Mouse (Mus musculus): ENCODE measurements around the gene Tead2. TPM values are rescaled to one million over a fixed set of nuclear protein-coding genes. Genes with fewer than 3 reads are reported as not detected.

Gene Tead2
- polyA plus RNA-seq, 1 experiment from 2014 or later, result 123 TPM

DNA sequence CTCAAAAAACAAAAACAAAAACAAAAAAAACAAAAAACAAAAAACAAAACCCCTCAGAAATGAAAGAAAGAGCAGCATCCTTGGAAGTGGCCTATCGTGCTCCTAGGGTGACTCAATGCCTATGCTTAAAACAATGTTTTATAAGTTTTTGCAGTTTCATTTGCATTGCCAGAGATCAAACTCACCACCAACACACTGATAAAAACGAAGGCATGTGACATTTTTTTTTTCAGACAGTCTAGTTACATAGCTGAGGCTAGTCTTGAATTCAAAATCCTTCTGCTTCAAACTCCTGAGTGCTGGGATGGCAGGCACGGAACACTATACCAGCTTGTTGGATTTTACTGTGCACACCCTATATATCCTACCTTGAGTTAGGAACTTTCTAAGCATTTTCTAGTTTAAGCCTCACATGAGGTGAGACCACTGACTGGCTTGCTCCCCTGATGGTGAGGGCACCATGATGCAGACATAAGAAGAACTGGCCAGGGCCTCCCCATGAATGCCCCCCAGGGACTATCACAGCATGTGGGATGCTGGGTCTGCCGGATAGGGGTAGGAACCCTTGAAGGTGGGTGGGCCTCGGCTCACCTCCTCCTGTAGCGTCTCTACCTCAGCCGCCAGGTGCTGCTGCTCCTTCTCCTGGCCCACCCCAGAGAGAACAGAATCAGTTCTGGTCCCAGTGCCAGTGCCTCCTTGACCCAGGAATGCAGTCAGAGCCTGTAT, 22.8 kb upstream of the Tead2 start:
- Histone ChIP-seq H3K27me3 (replicated peaks) (peaks cover 23% of the 10 kb centered on the region), H3K9me3 (no peaks in the 10 kb centered on the region), H3K4me2 (no peak overlapping the region), H3K27ac (no peak overlapping the region), H3K9ac (no peak overlapping the region), H3K36me3 (no peaks in the 10 kb centered on the region), H3K4me3 (replicated peaks) (no peak overlapping the region), H3K4me1 (0 out of 2 replicates have a peak, but pooled peaks cover 7% of the 10 kb centered on the region)
- no peak for ATAC-seq (ENCODE audit: insufficient read depth, low FRiP score, low read depth)
- WGBS, result 85% methylated on average over 7 of the region's 7 CpGs

DNA sequence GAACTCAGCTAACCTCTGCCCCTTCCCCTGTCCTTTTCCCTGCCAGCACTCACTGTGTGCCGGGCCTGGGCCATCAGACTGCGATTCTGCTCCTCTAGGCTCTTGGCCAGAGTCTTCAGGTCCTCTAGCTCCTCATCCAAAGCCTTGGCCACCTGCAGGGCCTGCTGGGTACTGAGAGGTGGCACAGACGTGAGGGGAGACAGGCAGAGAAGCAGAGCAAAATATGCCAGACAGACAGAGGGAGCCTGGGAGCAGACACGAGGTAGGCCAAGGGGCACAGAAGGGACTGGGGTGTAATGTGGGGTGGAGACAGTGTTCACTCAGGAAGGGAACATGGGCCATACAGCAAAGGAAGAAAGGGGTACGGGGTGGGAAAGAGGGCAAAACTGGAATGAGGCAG, 22.1 kb upstream of the Tead2 start:
- 74% methylated on average over 5 of the region's 5 CpGs for WGBS
- H3K27ac ChIP-seq, result no peak overlapping the region

DNA sequence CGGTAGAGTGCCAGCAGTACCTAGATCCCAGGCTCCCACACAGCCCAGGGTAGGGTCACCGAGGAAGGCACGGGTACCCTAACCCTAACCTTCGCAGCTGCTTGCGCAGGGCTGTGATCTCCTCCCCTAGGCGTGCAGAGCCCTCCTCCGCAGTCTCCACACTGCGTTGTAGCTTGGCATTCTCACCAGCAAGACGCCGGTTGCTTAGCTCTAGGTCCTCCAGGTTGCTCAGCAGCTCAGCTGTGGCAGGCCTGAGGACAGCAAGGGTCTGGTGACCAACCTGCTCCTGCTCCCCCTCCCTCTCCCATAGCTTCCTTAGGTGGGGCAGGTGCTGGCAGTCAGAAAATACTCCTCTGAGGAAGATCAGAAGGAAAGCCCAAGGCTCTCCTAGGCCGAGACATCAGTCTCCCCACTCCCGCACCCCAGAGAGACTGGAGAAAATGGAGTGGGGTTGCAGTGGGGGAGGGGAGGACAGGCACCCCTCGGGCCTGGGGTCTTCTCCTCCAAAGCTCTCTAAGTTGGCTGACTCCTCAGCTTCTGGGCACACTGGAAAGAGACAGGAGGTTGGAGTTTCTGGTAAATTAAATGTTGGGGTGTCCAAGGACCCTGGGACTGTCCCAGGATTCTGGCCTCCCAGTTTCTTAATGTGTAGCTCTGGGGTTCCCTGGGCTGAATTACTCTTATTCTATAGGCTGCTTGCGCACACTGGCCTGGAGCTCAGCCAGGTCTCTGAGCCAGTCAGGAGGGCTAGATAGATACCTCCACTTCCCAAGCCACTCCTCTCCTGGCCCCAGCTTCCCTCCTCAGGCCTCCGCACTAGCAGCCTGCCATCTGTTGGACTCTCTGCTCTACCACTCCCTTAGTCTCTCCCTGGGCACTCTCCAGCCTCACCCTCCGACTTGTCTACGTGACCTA, 21.4 kb upstream of the Tead2 start:
- H3K9me3 ChIP-seq, result no peaks in the 10 kb centered on the region
- H3K4me3 ChIP-seq (replicated peaks), result no peak overlapping the region

More for the DNA sequence above, 22.1 kb upstream of the Tead2 start:
- 0 out of 2 replicates have a peak, but pooled peaks cover 7% of the 10 kb centered on the region for H3K4me1 ChIP-seq
- H3K9me3 ChIP-seq, result no peaks in the 10 kb centered on the region
- H3K36me3 ChIP-seq, result no peaks in the 10 kb centered on the region
- H3K4me3 ChIP-seq (replicated peaks), result no peak overlapping the region
- no peak overlapping the region for H3K9ac ChIP-seq
- no peak for ATAC-seq (ENCODE audit: insufficient read depth, low FRiP score, low read depth)
- H3K4me2 ChIP-seq, result no peak overlapping the region
- H3K27me3 ChIP-seq (replicated peaks), result peaks cover 21% of the 10 kb centered on the region

DNA sequence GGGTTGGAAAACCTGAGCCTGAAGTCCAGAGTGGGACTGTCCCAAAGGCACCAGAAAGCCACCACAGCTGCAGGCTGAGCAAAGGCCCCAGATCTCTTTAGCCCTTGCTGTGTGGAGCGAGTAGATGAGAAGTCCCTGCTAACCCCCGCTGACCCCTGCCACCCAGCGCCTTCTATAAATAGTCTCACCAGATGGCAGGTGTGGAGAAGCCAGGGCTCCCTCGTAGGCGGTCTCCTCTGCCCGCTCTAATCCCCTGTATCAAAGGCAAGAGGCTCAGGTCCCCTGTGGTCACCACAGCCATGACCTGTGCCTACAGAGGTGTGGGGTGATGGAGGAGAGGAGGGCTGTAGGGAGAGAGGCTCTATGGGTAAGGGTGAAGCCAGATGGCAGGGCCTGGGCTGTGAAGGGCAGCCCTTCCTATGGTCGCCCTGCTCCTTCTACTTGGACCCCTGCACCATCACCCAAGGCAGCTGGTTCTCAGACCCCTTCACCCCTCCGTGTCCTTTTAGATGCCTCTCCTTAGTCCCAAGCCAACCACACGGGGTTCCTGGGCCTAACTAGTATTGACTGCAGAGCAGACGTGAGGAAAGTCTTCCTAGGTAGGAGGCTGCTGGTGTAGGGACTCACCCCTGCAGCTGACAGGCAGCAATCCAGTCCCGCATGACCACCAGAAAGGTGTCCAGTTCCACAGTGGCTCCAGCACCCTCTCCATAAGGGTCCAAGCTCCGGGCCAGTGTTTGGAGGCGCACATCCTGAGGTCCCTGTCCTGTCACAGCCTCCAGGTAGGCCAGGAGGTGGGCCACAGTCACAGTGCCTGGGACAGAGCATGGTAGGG, 20.0 kb upstream of the Tead2 start:
- Histone ChIP-seq H3K4me1 (0 out of 2 replicates have a peak, but pooled peaks cover 7% of the 10 kb centered on the region), H3K27ac (no peak overlapping the region), H3K9ac (no peak overlapping the region), H3K9me3 (no peaks in the 10 kb centered on the region), H3K4me3 (replicated peaks) (no peak overlapping the region), H3K27me3 (replicated peaks) (peaks cover 7% of the 10 kb centered on the region; the same call in 1 of the 2 replicates), H3K36me3 (no peaks in the 10 kb centered on the region), H3K4me2 (no peak overlapping the region)
- ATAC-seq (ENCODE audit: insufficient read depth, low FRiP score, low read depth), result no peak
- 58% methylated on average over 13 of the region's 13 CpGs for WGBS

More for the DNA sequence above, 21.4 kb upstream of the Tead2 start:
- H3K27me3 ChIP-seq (replicated peaks), result peaks cover 17% of the 10 kb centered on the region
- ATAC-seq (ENCODE audit: insufficient read depth, low FRiP score, low read depth), result no peak
- H3K27ac ChIP-seq, result no peak overlapping the region
- 76% methylated on average over 17 of the region's 17 CpGs for WGBS
- H3K36me3 ChIP-seq, result no peaks in the 10 kb centered on the region
- no peak overlapping the region for H3K9ac ChIP-seq
- H3K4me1 ChIP-seq, result 0 out of 2 replicates have a peak, but pooled peaks cover 7% of the 10 kb centered on the region
- no peak overlapping the region for H3K4me2 ChIP-seq

DNA sequence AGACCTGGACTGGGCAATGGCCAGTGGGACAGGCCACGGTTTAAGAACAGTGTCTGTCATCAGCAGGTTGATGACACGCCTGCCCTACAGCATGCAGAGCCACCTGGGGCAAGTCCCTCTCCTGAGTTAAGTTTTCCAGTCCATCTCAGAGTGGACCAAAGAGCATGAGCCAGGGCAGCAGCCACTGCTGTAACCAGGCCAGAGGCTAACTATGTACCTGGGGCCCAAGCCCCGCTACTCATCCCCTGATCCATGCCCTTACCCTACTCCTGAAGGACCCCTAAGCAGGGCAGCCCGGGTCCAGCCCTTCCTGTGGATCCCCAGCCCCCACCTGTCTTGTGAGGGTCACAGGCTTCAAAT, 19.4 kb upstream of the Tead2 start:
- H3K9ac ChIP-seq, result no peak overlapping the region

DNA sequence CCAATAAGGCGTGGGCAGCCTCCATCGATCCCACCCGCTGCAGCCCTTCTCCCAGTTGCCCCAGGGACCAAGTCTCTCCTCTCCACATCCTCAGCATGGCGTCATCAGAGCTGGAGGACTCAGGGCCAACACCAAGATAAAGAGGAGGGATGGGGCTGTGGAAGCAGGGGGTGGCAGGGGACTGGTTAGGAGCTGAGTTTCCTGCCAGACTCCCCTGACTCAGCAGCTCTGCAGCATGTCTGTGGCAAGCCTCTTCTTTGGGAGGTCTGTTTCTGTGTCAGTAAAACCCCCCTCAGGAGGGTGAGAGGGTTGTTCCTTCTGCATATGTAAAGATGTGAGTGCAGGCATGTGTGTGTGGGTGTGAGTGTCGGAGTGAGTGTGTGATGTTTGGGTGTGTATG, 18.6 kb upstream of the Tead2 start:
- Histone ChIP-seq H3K36me3 (no peaks in the 10 kb centered on the region), H3K4me3 (replicated peaks) (no peak overlapping the region), H3K4me1 (0 out of 2 replicates have a peak, but pooled peaks cover 2% of the 10 kb centered on the region), H3K27me3 (replicated peaks) (0 out of 2 replicates have a peak, but pooled peaks cover 4% of the 10 kb centered on the region), H3K27ac (no peak overlapping the region), H3K9me3 (no peaks in the 10 kb centered on the region), H3K9ac (no peak overlapping the region), H3K4me2 (no peak overlapping the region)
- 75% methylated on average over 5 of the region's 5 CpGs for WGBS
- no peak for ATAC-seq (ENCODE audit: insufficient read depth, low FRiP score, low read depth)

More for the DNA sequence above, 19.4 kb upstream of the Tead2 start:
- Histone ChIP-seq H3K9me3 (no peaks in the 10 kb centered on the region), H3K27ac (no peak overlapping the region), H3K27me3 (replicated peaks) (0 out of 2 replicates have a peak, but pooled peaks cover 4% of the 10 kb centered on the region), H3K4me1 (0 out of 2 replicates have a peak, but pooled peaks cover 7% of the 10 kb centered on the region), H3K36me3 (no peaks in the 10 kb centered on the region), H3K4me3 (replicated peaks) (no peak overlapping the region), H3K4me2 (no peak overlapping the region)
- 87% methylated on average over 4 of the region's 4 CpGs for WGBS
- ATAC-seq (ENCODE audit: insufficient read depth, low FRiP score, low read depth), result no peak

DNA sequence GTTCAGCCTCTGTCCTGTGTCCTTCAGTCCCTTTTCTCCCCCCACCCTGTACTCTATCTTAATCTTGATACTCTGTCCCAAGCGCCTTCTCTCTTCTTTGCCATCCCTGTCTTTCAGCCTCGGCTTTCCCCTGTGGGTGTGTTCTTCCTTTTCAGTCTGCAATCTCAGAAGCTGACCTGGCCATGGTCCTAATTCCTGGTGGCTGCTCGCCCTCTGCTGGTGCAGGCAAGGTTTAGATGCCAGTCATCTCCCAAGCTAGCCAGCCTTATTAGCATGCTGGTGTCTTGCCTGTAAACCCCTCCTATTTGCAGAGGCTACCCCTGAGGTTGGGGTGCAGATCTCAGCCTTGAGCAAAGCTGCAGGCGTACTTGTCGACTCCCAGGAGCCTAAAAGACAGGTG, 17.1 kb upstream of the Tead2 start:
- 16% methylated on average over 5 of the region's 5 CpGs for WGBS
- Histone ChIP-seq H3K9me3 (no peaks in the 10 kb centered on the region), H3K4me2 (no peak overlapping the region), H3K4me1 (no peaks in the 10 kb centered on the region), H3K4me3 (replicated peaks) (no peak overlapping the region), H3K27ac (no peak overlapping the region), H3K9ac (no peak overlapping the region), H3K27me3 (replicated peaks) (no peaks in the 10 kb centered on the region), H3K36me3 (no peaks in the 10 kb centered on the region)
- no peak for ATAC-seq (ENCODE audit: insufficient read depth, low FRiP score, low read depth)

DNA sequence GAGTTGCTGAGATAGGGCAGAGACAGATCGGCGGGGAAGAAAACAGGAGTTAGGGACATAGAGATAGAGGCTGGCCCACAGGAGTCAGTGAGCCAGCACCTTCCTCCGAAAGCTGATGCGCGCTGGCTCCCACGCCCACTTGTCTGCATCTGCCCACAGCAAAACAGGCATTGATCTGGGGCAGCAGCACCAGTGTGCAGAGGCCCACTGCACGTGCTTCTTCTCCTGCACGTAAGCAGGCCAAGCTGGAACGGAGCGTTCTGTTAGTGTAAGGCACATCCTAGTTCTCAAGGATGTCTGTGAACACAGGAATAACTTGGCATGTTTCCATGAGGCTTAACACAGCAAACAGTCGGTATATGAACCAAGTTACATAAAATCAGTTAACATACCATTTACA, 16.6 kb upstream of the Tead2 start:
- WGBS, result 75% methylated on average over 11 of the region's 11 CpGs
- Histone ChIP-seq H3K4me1 (no peaks in the 10 kb centered on the region), H3K9ac (no peak overlapping the region)

DNA sequence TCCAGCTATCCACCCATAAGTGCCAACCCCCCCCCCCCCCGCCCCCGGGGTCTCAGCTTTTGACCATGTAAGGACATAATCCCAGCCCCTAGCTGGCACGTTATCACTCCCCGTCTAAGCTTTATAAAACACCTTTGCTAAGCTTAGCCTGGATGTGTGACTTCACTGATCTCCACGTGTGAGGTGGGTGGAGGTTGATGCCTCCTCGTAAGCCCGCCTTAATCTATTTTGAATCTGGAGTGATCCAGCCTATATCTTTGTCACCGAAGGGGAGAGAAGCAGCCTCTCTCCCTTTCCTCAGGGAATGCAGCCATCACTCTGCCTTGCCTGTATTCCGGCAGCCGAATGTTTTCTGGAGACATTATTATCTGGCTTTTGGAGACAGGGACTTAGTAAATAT, 12.9 kb upstream of the Tead2 start:
- Histone ChIP-seq H3K27ac (peak overlapping the region; percentile 33), H3K27me3 (replicated peaks) (no peaks in the 10 kb centered on the region), H3K9ac (no peak overlapping the region), H3K4me1 (no peaks in the 10 kb centered on the region; the same call in 1 of the 2 replicates), H3K36me3 (no peaks in the 10 kb centered on the region), H3K9me3 (no peaks in the 10 kb centered on the region), H3K4me3 (replicated peaks) (no peak overlapping the region), H3K4me2 (no peak overlapping the region)
- no peak for ATAC-seq (ENCODE audit: insufficient read depth, low FRiP score, low read depth)
- WGBS, result 39% methylated on average over 10 of the region's 10 CpGs

More for the DNA sequence above, 16.6 kb upstream of the Tead2 start:
- Histone ChIP-seq H3K27me3 (replicated peaks) (no peaks in the 10 kb centered on the region), H3K9me3 (no peaks in the 10 kb centered on the region), H3K36me3 (no peaks in the 10 kb centered on the region), H3K4me2 (no peak overlapping the region), H3K27ac (no peak overlapping the region), H3K4me3 (replicated peaks) (no peak overlapping the region)
- ATAC-seq (ENCODE audit: insufficient read depth, low FRiP score, low read depth), result no peak

DNA sequence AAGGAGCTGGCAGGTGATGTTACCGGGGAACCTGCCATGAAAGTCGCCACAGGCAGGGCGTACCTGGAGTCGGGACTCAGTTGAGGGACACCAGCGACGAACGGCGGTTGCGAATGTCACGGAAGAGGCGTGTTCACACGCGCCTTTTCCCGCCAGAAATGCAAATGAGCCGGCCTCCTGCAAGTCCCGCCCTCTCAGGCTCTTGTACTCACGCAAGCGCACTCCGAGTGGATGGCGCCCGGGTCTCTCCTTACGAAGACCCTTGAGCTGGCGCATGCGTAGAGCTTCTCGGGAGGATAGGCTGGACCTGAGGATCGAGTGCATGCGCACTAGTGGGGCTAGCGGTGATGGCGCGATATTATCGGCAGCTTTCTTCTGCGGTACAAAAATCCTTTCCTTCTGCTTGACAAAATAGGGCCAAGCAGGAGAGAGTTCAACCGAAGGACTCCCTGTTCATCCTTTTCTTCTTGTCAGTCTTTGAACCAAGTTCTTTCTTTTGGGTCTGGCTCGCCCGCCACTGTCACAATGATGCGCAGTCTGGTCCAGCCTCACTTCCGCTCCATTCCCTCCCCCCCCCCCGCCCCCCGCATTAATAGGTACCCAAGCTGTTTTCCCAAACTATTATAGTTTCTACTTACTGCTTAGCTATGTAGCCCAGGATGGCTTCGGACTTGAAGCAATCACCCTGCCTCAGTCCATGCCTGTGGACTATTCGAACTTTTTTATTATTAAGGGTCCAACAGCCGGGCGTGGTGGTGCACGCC, 11.0 kb upstream of the Tead2 start, which contains the start of gene Ccdc155:
Gene Ccdc155, minus strand, starts transcription at position 513 of the 764 bp plus-strand sequence.
- ATAC-seq (ENCODE audit: insufficient read depth, low FRiP score, low read depth), result peak; percentile 88
- Histone ChIP-seq H3K27me3 (replicated peaks) (no peaks in the 10 kb centered on the region), H3K4me2 (peak within 1 kb of the TSS; percentile 63), H3K9ac (no peak within 1 kb of the TSS), H3K9me3 (no peaks in the 10 kb centered on the region), H3K27ac (no peak within 1 kb of the TSS; the same call in 1 of the 2 replicates), H3K4me1 (no peaks in the 10 kb centered on the region; the same call in 1 of the 2 replicates), H3K4me3 (replicated peaks) (peak within 1 kb of the TSS; percentile 48), H3K36me3 (no peaks in the 10 kb centered on the region)
- WGBS, result 8% methylated on average over 43 of the region's 44 CpGs

DNA sequence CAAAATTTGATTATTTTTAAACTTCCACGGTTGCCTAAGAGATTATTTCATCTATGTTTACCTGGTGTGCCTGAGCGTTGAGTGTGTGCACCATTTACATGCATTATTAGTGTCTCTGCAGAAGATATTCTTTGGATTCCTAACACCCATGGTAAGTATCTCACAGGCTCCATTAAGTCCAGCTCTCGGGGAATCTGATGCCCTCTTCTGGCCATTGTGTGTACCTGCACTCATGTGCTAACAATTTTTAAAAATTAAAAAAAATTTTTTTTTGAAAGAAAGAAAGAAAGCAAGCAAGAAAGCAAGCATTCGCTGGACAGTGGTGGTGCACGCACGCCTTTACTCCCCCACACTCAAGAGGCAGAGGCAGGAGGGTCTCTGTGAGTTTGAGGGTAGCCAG, 7.3 kb upstream of the Tead2 start:
- no peak for ATAC-seq (ENCODE audit: insufficient read depth, low FRiP score, low read depth)
- 74% methylated on average over 6 of the region's 6 CpGs for WGBS
- Histone ChIP-seq H3K27ac (no peak overlapping the region), H3K9me3 (no peaks in the 10 kb centered on the region), H3K9ac (no peak overlapping the region), H3K27me3 (replicated peaks) (peaks cover 24% of the 10 kb centered on the region), H3K36me3 (no peaks in the 10 kb centered on the region), H3K4me1 (peaks cover 8% of the 10 kb centered on the region), H3K4me2 (no peak overlapping the region), H3K4me3 (replicated peaks) (no peak overlapping the region)

Measured in stomach, embryonic 15.5 days (tissue).